Mouse (Mus musculus) neural tube, embryonic 12.5 days (tissue): ENCODE data around the gene Tbc1d30. TPM values are rescaled to one million over a fixed set of nuclear protein-coding genes. Genes with fewer than 3 reads are reported as not detected.

ENCODE experiments used
- ATAC-seq: fragments of 200-750 bp; cut with Nextera tagmentation; 2 replicates; pipeline ENCODE4 v1.8.0; 2017; ENCODE audit warnings: low read depth, mild to moderate bottlenecking, moderate TSS enrichment, moderate library complexity; ENCODE audit not compliant: low FRiP score
- H3K27ac ChIP-seq: fragments of 300-500 bp; sonication (generic); 2 replicates; pipeline ENCODE4 v1.5.1; 2016
- H3K27me3 ChIP-seq: fragments of 300-500 bp; sonication (generic); replicated peaks from 2 replicates; pipeline ENCODE4 v1.6.1; 2016; ENCODE audit warnings: mild to moderate bottlenecking
- H3K36me3 ChIP-seq: fragments of 300-500 bp; sonication (generic); 2 replicates; pipeline ENCODE4 v1.6.1; 2016; ENCODE audit warnings: mild to moderate bottlenecking
- H3K4me1 ChIP-seq: fragments of 300-500 bp; sonication (generic); 2 replicates; pipeline ENCODE4 v1.6.1; 2016
- H3K4me2 ChIP-seq: fragments of 300-500 bp; sonication (generic); replicated peaks from 2 replicates; pipeline ENCODE4 v1.6.1; 2016; ENCODE audit warnings: mild to moderate bottlenecking
- H3K4me3 ChIP-seq: fragments of 300-500 bp; sonication (generic); 2 replicates; pipeline ENCODE4 v1.5.1; 2016
- H3K9ac ChIP-seq: fragments of 300-500 bp; sonication (generic); 2 replicates; pipeline ENCODE4 v1.6.1; 2016; ENCODE audit warnings: mild to moderate bottlenecking
- H3K9me3 ChIP-seq: fragments of 300-500 bp; sonication (generic); 2 replicates; pipeline ENCODE4 v1.6.1; 2016; ENCODE audit warnings: mild to moderate bottlenecking
- WGBS: fragments of 180-500 bp; shearing (Covaris S2); methylation state at CpG from one replicate; pipeline ENCODE4 v1.1.7; 2016; 5-methylcytosine and 5-hydroxymethylcytosine counted together
- polyA plus RNA-seq: library from polyadenylated mRNA; unstranded; fragments of >200 nt; fragmentation: Nextera tagmentation; extraction: Ambion mirVana; gene quantifications from 2 replicates; pipeline ENCODE4 v1.2.1, GENCODE M21; 2016

Gene Tbc1d30
- polyA plus RNA-seq, 1 experiment from 2014 or later: 9.0 TPM

GRCm38 (mm10) chr10:121252781-121253180, 98.3 kb downstream of the Tbc1d30 start:
- no peak overlapping the region for H3K4me3 ChIP-seq
- 78% methylated on average over 7 of the region's 7 CpGs for WGBS
- no peaks in the 10 kb centered on the region for H3K4me1 ChIP-seq
- H3K9me3 ChIP-seq: no peaks in the 10 kb centered on the region
- no peak overlapping the region for H3K9ac ChIP-seq
- ATAC-seq: no peak
- H3K27ac ChIP-seq: no peak overlapping the region
- H3K4me2 ChIP-seq: no peak overlapping the region
- peaks cover 4% of the 10 kb centered on the region; the same call in 1 of the 2 replicates for H3K27me3 ChIP-seq
- no peaks in the 10 kb centered on the region for H3K36me3 ChIP-seq

GRCm38 (mm10) chr10:121251191-121251590, 99.9 kb downstream of the Tbc1d30 start:
- no peak for ATAC-seq
- H3K36me3 ChIP-seq: no peaks in the 10 kb centered on the region
- H3K4me2 ChIP-seq: no peak overlapping the region
- H3K27ac ChIP-seq: no peak overlapping the region
- 71% methylated on average over 8 of the region's 8 CpGs for WGBS
- no peak overlapping the region for H3K9ac ChIP-seq
- H3K9me3 ChIP-seq: no peaks in the 10 kb centered on the region
- H3K27me3 ChIP-seq: peaks cover 4% of the 10 kb centered on the region; the same call in 1 of the 2 replicates
- no peaks in the 10 kb centered on the region for H3K4me1 ChIP-seq
- H3K4me3 ChIP-seq: no peak overlapping the region

- H3K27ac ChIP-seq: no peak overlapping the region
- ATAC-seq: no peak
- 94% methylated on average over 4 of the region's 4 CpGs for WGBS
These were observed 101.3 kb downstream of the Tbc1d30 start for GRCm38 (mm10) chr10:121249820-121250219.

GRCm38 (mm10) chr10:121247545-121247944, 103.5 kb downstream of the Tbc1d30 start:
- no peak for ATAC-seq
- 94% methylated on average over 11 of the region's 11 CpGs for WGBS
- no peak overlapping the region for H3K9ac ChIP-seq

More at GRCm38 (mm10) chr10:121249820-121250219, 101.3 kb downstream of the Tbc1d30 start:
- Histone ChIP-seq H3K36me3 (no peaks in the 10 kb centered on the region), H3K9ac (no peak overlapping the region), H3K4me2 (no peak overlapping the region), H3K4me3 (no peak overlapping the region), H3K27me3 (no peaks in the 10 kb centered on the region), H3K4me1 (no peaks in the 10 kb centered on the region), H3K9me3 (no peaks in the 10 kb centered on the region)

GRCm38 (mm10) chr10:121246971-121247370, 104.1 kb downstream of the Tbc1d30 start:
- H3K9me3 ChIP-seq: no peaks in the 10 kb centered on the region
- no peaks in the 10 kb centered on the region for H3K27me3 ChIP-seq
- H3K4me1 ChIP-seq: peaks cover 2% of the 10 kb centered on the region; the same call in 1 of the 2 replicates
- no peaks in the 10 kb centered on the region for H3K36me3 ChIP-seq
- no peak overlapping the region for H3K27ac ChIP-seq
- 83% methylated on average over 21 of the region's 21 CpGs for WGBS
- H3K4me2 ChIP-seq: no peak overlapping the region
- no peak overlapping the region for H3K4me3 ChIP-seq
- no peak overlapping the region for H3K9ac ChIP-seq
- no peak for ATAC-seq

More at GRCm38 (mm10) chr10:121247545-121247944, 103.5 kb downstream of the Tbc1d30 start:
- Histone ChIP-seq H3K27me3 (no peaks in the 10 kb centered on the region), H3K36me3 (no peaks in the 10 kb centered on the region), H3K4me2 (no peak overlapping the region), H3K27ac (no peak overlapping the region), H3K9me3 (no peaks in the 10 kb centered on the region), H3K4me3 (no peak overlapping the region), H3K4me1 (peaks cover 2% of the 10 kb centered on the region; the same call in 1 of the 2 replicates)

GRCm38 (mm10) chr10:121243373-121244207, 107.5 kb downstream of the Tbc1d30 start:
- no peaks in the 10 kb centered on the region for H3K27me3 ChIP-seq
- no peak for ATAC-seq
- whole genome bisulfite sequencing: 70% methylated on average over 23 of the region's 23 CpGs
- no peak overlapping the region for H3K9ac ChIP-seq
- H3K9me3 ChIP-seq: no peaks in the 10 kb centered on the region
- H3K27ac ChIP-seq: no peak overlapping the region
- H3K4me2 ChIP-seq: no peak overlapping the region
- H3K4me3 ChIP-seq: no peak overlapping the region
- no peaks in the 10 kb centered on the region for H3K36me3 ChIP-seq
- H3K4me1 ChIP-seq: peaks cover 2% of the 10 kb centered on the region; the same call in 1 of the 2 replicates

GRCm38 (mm10) chr10:121242596-121242995, 108.5 kb downstream of the Tbc1d30 start:
- H3K9ac ChIP-seq: no peak overlapping the region
- H3K4me2 ChIP-seq: no peak overlapping the region
- H3K27me3 ChIP-seq: no peaks in the 10 kb centered on the region
- peaks cover 2% of the 10 kb centered on the region; the same call in 1 of the 2 replicates for H3K4me1 ChIP-seq
- no peaks in the 10 kb centered on the region for H3K36me3 ChIP-seq
- no peak for ATAC-seq
- H3K4me3 ChIP-seq: no peak overlapping the region
- 76% methylated on average over 10 of the region's 10 CpGs for WGBS
- H3K9me3 ChIP-seq: no peaks in the 10 kb centered on the region
- no peak overlapping the region for H3K27ac ChIP-seq

- Histone ChIP-seq H3K4me2 (no peak overlapping the region), H3K9ac (no peak overlapping the region), H3K9me3 (no peaks in the 10 kb centered on the region), H3K4me1 (peaks cover 2% of the 10 kb centered on the region; the same call in 1 of the 2 replicates), H3K36me3 (no peaks in the 10 kb centered on the region), H3K4me3 (no peak overlapping the region), H3K27me3 (no peaks in the 10 kb centered on the region), H3K27ac (no peak overlapping the region)
- WGBS: 87% methylated on average over 10 of the region's 10 CpGs
- ATAC-seq: no peak
These were observed 112.0 kb downstream of the Tbc1d30 start for GRCm38 (mm10) chr10:121239065-121239464.

- Histone ChIP-seq H3K4me2 (no peak overlapping the region), H3K9me3 (no peaks in the 10 kb centered on the region), H3K4me3 (no peak overlapping the region), H3K4me1 (peaks cover 2% of the 10 kb centered on the region; the same call in 1 of the 2 replicates), H3K27me3 (no peaks in the 10 kb centered on the region), H3K27ac (no peak overlapping the region), H3K36me3 (no peaks in the 10 kb centered on the region), H3K9ac (no peak overlapping the region)
- ATAC-seq: no peak
- 51% methylated on average over 16 of the region's 16 CpGs for WGBS
These were observed 112.5 kb downstream of the Tbc1d30 start for GRCm38 (mm10) chr10:121238551-121238950.

- Histone ChIP-seq H3K4me1 (no peaks in the 10 kb centered on the region), H3K27me3 (no peaks in the 10 kb centered on the region), H3K4me3 (no peak overlapping the region), H3K9ac (no peak overlapping the region), H3K36me3 (no peaks in the 10 kb centered on the region), H3K4me2 (no peak overlapping the region), H3K27ac (no peak overlapping the region), H3K9me3 (no peaks in the 10 kb centered on the region)
- no peak for ATAC-seq
- WGBS: 89% methylated on average over 5 of the region's 5 CpGs
These were observed 113.7 kb downstream of the Tbc1d30 start for GRCm38 (mm10) chr10:121237377-121237776.

GRCm38 (mm10) chr10:121235167-121235824, 115.8 kb downstream of the Tbc1d30 start:
- Histone ChIP-seq H3K27ac (no peak overlapping the region), H3K9ac (no peak overlapping the region), H3K9me3 (peaks cover 7% of the 10 kb centered on the region), H3K4me2 (no peak overlapping the region), H3K27me3 (no peaks in the 10 kb centered on the region), H3K36me3 (no peaks in the 10 kb centered on the region), H3K4me1 (no peaks in the 10 kb centered on the region), H3K4me3 (no peak overlapping the region)
- WGBS: 69% methylated on average over 10 of the region's 10 CpGs
- ATAC-seq: no peak

- ATAC-seq: no peak
- no peak overlapping the region for H3K27ac ChIP-seq
- no peaks in the 10 kb centered on the region for H3K27me3 ChIP-seq
- H3K4me1 ChIP-seq: no peaks in the 10 kb centered on the region
- H3K9ac ChIP-seq: no peak overlapping the region
- H3K4me3 ChIP-seq: no peak overlapping the region
- H3K4me2 ChIP-seq: no peak overlapping the region
- peaks cover 7% of the 10 kb centered on the region for H3K9me3 ChIP-seq
- 66% methylated on average over 3 of the region's 3 CpGs for WGBS
- no peaks in the 10 kb centered on the region for H3K36me3 ChIP-seq
These were observed 116.6 kb downstream of the Tbc1d30 start for GRCm38 (mm10) chr10:121234476-121234875.
